Mouse (Mus musculus) midbrain, embryonic 16.5 days (tissue): ENCODE results near the gene Lax1. TPM values are rescaled to one million over a fixed set of nuclear protein-coding genes. Genes with fewer than 3 reads are reported as not detected.
"Not testable (repeated sequence)": the region's sequence is repeated elsewhere in the genome, so short reads cannot be mapped to it uniquely, and the experiment has no call there.

Experiments used
- ATAC-seq: fragments of 200-750 bp; cut with Nextera tagmentation; 2 replicates; pipeline ENCODE4 v1.8.0; 2017; ENCODE audit warnings: moderate TSS enrichment
- H3K27ac ChIP-seq: fragments of 300-500 bp; sonication (generic); 2 replicates; pipeline ENCODE4 v1.5.1; 2014; ENCODE audit warnings: mild to moderate bottlenecking, low read length, mixed read lengths
- H3K27me3 ChIP-seq: fragments of 300-500 bp; sonication (generic); 2 replicates; pipeline ENCODE4 v1.6.1; 2014; ENCODE audit warnings: low read depth, low read length, mixed read lengths; ENCODE audit not compliant: control insufficient read depth, insufficient read depth
- H3K36me3 ChIP-seq: fragments of 300-500 bp; sonication (generic); 2 replicates; pipeline ENCODE4 v1.6.1; 2014; ENCODE audit warnings: mild to moderate bottlenecking, low read length, moderate library complexity, mixed read lengths; ENCODE audit not compliant: control insufficient read depth, insufficient read depth
- H3K4me1 ChIP-seq: fragments of 300-500 bp; sonication (generic); 2 replicates; pipeline ENCODE4 v1.6.1; 2014; ENCODE audit warnings: mild to moderate bottlenecking, low read length, mixed read lengths; ENCODE audit not compliant: control insufficient read depth, insufficient read depth
- H3K4me2 ChIP-seq: fragments of 300-500 bp; sonication (generic); 2 replicates; pipeline ENCODE4 v1.6.1; 2014; ENCODE audit warnings: mild to moderate bottlenecking, low read length, mixed read lengths
- H3K4me3 ChIP-seq: fragments of 300-500 bp; sonication (generic); 2 replicates; pipeline ENCODE4 v1.5.1; 2014; ENCODE audit warnings: low read depth, mild to moderate bottlenecking, low read length, moderate library complexity, mixed read lengths
- H3K9ac ChIP-seq: fragments of 300-500 bp; sonication (generic); 2 replicates; pipeline ENCODE4 v1.6.1; 2014; ENCODE audit warnings: low read depth, low read length, mixed read lengths
- H3K9me3 ChIP-seq: fragments of 300-500 bp; sonication (generic); replicated peaks from 2 replicates; pipeline ENCODE4 v1.6.1; 2014; ENCODE audit warnings: mild to moderate bottlenecking, low read length, mixed read lengths; ENCODE audit not compliant: control insufficient read depth, poor library complexity, severe bottlenecking
- WGBS: fragments of 180-500 bp; shearing (Covaris S2); extraction: QIAGEN DNeasy Blood & Tissue Kit; methylation state at CpG from one replicate; pipeline ENCODE4 v1.1.7; 2014; 5-methylcytosine and 5-hydroxymethylcytosine counted together
- polyA plus RNA-seq: library from polyadenylated mRNA; unstranded; fragments of >200 nt; fragmentation: Nextera tagmentation; extraction: Ambion mirVana; gene quantifications from 2 replicates; pipeline ENCODE4 v1.2.1, GENCODE M21; 2015

Gene Lax1
- polyA plus RNA-seq, 1 experiment from 2014 or later, result 0.08 TPM

DNA sequence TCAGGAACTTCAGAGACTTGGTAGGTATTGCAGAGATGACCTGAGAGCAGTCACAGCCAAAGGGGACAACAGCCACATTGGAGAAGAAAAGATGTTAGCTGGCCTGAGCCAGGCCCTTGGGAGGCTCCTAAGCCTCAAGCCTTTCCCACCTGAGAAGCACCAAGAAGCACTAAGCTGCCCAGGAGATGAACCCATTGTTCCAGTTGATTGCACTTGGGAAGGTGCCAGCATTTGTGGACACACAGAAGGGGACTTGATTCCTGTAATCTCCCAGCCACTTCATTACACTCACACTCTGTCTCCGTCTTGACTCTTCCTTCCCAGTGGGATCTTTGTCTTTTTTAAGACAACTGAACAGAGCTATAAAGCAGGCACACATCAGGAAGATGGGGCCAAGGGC, 25.3 kb upstream of the Lax1 start:
- H3K36me3 ChIP-seq, result peaks cover 7% of the 10 kb centered on the region; the same call in 1 of the 2 replicates
- no peak overlapping the region for H3K4me2 ChIP-seq
- no peak overlapping the region for H3K4me3 ChIP-seq
- no peaks in the 10 kb centered on the region for H3K9me3 ChIP-seq
- no peaks in the 10 kb centered on the region for H3K4me1 ChIP-seq
- no peaks in the 10 kb centered on the region; the same call in 1 of the 2 replicates for H3K27me3 ChIP-seq
- WGBS, result 32% methylated on average over 1 of the region's 1 CpGs
- no peak for ATAC-seq
- no peak overlapping the region for H3K9ac ChIP-seq
- no peak overlapping the region for H3K27ac ChIP-seq

DNA sequence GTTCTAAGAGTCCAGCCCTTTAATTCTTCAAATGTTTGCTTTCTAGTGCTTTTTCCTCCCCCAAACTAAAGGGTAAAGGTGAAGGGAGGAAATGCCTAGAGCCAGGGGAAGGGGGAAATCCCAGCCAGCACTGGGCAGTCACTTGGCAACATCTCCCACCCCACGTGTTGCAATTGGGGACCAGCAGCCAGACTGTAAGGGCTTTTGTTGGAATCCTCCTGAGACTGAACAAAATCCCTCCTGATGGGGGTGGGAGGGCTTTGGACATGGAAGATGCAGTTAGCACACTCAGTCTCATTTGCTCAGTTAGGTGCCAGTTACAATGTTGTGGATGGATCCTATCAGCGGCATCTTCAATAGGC, 23.1 kb upstream of the Lax1 start:
- Histone ChIP-seq H3K36me3 (peaks cover 7% of the 10 kb centered on the region; the same call in 1 of the 2 replicates), H3K4me3 (no peak overlapping the region), H3K9ac (no peak overlapping the region), H3K4me1 (no peaks in the 10 kb centered on the region), H3K27ac (no peak overlapping the region), H3K9me3 (no peaks in the 10 kb centered on the region), H3K27me3 (no peaks in the 10 kb centered on the region; the same call in 1 of the 2 replicates), H3K4me2 (no peak overlapping the region)
- ATAC-seq, result no peak
- WGBS, result 43% methylated on average over 2 of the region's 2 CpGs

DNA sequence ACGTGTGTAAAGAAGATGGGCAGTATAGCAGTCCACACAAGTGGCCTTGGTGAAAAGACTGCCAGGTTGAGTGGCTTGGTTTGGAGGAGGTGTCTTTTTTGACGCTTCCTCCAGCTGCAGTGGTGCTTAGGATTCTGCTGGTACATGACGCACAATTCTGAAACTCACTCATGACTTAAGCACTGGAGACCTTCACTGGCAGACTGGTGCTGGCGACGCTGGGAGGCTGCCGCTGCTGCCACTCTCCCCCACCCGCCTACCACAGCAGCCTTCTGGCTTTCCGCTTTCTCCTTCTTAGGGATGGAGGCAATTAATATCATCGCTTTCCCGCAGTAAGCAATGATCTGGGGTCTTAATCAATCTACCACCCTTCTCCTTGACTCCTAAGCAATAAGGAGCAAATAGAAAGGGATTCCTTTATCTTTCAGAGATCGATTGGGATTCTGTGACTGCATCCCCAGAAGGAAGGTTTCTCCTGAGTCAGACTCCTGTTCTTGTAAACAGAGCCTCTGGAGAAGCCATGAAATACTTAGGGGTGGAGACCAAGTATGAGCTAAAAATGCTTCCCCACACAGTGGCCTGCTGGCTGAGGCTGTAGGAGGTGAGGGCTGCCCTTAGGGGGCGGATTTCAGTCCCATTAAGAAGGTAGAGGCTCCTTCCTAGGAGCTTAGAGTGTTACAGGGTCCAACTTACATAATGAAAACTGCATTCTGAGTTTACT, 22.5 kb upstream of the Lax1 start:
- Histone ChIP-seq H3K27ac (no peak overlapping the region), H3K27me3 (no peaks in the 10 kb centered on the region; the same call in 1 of the 2 replicates), H3K4me3 (no peak overlapping the region), H3K4me1 (no peaks in the 10 kb centered on the region), H3K4me2 (no peak overlapping the region), H3K9ac (no peak overlapping the region), H3K36me3 (peaks cover 7% of the 10 kb centered on the region; the same call in 1 of the 2 replicates), H3K9me3 (no peaks in the 10 kb centered on the region)
- no peak for ATAC-seq
- WGBS, result 60% methylated on average over 12 of the region's 12 CpGs

DNA sequence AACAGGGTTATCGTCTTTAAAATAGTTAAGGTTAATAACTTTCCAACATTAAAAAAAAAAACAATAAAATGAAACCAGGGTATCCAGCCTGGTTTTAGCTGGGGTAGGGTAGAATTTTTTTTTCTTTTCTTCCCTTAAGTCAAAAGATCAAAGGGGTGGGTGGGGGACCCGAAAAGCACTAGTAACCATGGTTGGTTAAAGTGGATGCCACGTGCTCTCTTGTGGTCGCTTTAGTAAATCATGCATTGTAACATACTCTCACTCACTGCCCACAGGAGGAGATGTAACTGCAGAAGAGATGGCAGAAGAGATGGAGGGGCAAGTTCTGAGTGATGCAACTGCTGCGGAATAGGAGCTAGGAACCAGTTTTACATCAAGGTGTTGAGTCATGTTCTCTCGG, 21.5 kb upstream of the Lax1 start:
- Histone ChIP-seq H3K27ac (no peak overlapping the region), H3K9me3 (no peaks in the 10 kb centered on the region), H3K4me3 (no peak overlapping the region), H3K9ac (no peak overlapping the region), H3K27me3 (no peaks in the 10 kb centered on the region; the same call in 1 of the 2 replicates), H3K4me1 (no peaks in the 10 kb centered on the region), H3K36me3 (peaks cover 7% of the 10 kb centered on the region; the same call in 1 of the 2 replicates), H3K4me2 (no peak overlapping the region)
- ATAC-seq, result no peak
- WGBS, result 44% methylated on average over 6 of the region's 6 CpGs

DNA sequence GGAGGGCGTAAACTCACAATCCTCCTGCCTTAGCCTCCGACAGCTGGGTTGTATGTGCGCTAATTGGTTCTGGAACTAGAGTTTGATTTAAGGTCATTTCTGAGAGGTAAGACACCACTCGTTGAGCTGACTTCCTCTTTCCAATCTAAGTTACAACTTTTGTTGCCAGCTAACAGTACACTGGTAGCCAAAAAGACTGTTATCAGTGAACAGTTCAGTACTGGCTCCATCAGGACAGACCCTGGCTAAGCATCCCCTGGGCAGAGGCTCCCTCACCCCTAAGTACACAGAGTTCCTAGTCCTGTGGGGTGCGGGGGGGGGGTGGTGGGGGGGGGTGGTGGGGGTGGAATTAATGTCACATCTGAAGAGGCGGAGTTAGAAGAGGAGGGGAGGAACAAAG, 21.0 kb upstream of the Lax1 start:
- H3K36me3 ChIP-seq, result peaks cover 6% of the 10 kb centered on the region; the same call in 1 of the 2 replicates
- no peaks in the 10 kb centered on the region for H3K4me1 ChIP-seq
- no peak overlapping the region for H3K9ac ChIP-seq
- H3K4me3 ChIP-seq, result no peak overlapping the region
- no peak for ATAC-seq
- no peak overlapping the region for H3K4me2 ChIP-seq
- H3K9me3 ChIP-seq, result no peaks in the 10 kb centered on the region
- H3K27me3 ChIP-seq, result no peaks in the 10 kb centered on the region; the same call in 1 of the 2 replicates
- 50% methylated on average over 6 of the region's 6 CpGs for WGBS
- no peak overlapping the region for H3K27ac ChIP-seq

DNA sequence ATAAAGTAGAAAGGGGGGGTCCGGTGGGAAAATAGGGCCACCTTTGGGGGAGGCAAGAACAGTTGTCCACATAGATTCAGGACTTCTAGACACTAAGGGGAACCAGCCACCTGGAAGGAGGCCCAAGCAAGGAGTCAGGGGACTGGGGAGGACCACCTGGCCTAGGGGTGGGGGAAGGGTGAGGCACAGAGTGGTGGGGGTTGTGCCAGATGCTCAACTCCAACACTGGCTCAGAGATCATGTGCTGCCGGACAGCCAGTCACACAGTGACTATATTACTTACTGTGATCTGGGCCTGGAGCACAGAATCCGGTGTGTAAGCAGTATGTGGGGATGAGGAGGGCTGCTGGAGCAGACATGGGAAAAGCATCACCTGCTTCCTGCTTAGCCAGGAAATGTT, 19.4 kb upstream of the Lax1 start:
- Histone ChIP-seq H3K27ac (no peak overlapping the region), H3K4me2 (no peak overlapping the region), H3K36me3 (no peaks in the 10 kb centered on the region; the same call in 1 of the 2 replicates), H3K4me3 (no peak overlapping the region), H3K9me3 (no peaks in the 10 kb centered on the region), H3K4me1 (no peaks in the 10 kb centered on the region), H3K27me3 (no peaks in the 10 kb centered on the region), H3K9ac (no peak overlapping the region)
- WGBS, result 84% methylated on average over 3 of the region's 3 CpGs
- no peak for ATAC-seq

DNA sequence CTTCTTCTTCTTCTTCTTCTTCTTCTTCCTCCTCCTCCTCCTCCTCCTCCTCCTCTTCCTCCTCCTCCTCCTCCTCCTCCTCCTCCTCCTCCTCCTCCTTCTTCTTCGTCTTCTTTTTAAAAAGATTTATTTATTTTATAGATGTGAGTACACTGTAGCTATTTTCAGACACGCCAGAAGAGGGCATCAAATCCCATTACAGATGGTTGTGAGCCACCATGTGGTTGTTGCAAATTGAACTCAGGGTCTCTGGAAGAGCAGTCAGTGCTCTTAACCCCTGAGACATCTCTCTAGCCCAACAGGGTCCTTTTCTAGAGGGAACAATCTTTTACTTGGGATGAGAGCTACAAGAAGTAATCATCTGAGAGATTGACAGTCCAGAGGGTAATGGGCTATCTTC, 11.9 kb upstream of the Lax1 start:
- WGBS, result 14% methylated on average over 1 of the region's 2 CpGs
- not testable (repeated sequence) for H3K27ac ChIP-seq, ATAC-seq, H3K9ac ChIP-seq, H3K4me3 ChIP-seq, H3K4me1 ChIP-seq, H3K9me3 ChIP-seq, H3K36me3 ChIP-seq, H3K4me2 ChIP-seq, H3K27me3 ChIP-seq

DNA sequence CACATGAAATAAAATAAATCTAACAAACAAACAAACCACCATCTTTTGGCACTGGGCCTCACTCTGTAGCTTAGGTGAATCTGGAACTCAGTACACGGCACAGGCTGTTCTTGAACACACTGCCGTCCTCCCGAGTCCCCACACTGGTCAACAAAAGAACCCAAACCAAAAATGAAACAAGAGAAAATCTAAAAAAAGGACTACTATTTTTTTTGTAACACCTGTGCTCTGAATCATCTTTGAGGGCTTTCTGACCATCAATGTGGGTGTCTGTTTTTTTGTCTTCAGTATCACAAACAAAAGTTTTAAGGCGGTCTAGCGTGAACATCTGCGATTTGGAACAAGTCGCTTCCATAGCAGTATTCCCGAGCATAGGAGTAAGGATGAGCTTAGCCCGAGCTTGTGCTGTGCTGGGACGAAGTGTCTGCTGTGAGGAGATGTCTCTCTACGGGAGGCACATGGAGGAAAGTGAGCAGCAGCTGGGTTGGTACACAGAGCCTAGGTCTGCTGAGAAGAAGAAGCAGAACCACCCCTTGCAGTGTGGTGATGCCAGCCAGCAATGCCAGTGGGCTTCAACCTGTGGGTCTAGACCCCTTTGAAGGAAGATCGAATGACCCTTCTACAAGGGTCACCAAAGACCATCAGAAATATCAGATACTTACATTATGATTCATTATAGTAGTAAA, 8.2 kb upstream of the Lax1 start:
- 92% methylated on average over 12 of the region's 12 CpGs for WGBS
- Histone ChIP-seq H3K36me3 (no peaks in the 10 kb centered on the region), H3K9me3 (no peaks in the 10 kb centered on the region), H3K27ac (no peak overlapping the region), H3K4me3 (no peak overlapping the region), H3K27me3 (no peaks in the 10 kb centered on the region), H3K4me2 (no peak overlapping the region), H3K9ac (no peak overlapping the region), H3K4me1 (0 out of 2 replicates have a peak, but pooled peaks cover 6% of the 10 kb centered on the region)
- no peak for ATAC-seq

DNA sequence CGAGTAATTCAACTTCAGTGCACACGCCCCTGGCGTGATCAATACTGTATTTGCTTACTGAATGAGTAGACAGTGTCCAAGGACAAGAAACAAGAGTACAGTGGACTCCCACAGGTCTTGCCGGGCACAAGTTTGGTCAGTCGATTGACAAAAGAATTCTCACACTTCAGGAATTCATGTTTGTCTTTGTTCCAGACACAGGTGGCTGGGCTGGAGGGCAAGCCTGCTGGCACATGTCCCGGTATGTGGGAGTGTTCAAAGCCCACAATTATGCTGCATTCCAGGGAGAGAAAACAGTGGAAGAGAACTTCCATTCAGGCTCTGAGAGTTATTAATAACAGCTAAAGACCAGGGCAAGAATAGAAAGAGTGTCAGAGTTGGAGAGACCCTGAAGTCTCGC, 6.0 kb upstream of the Lax1 start:
- Histone ChIP-seq H3K4me3 (no peak overlapping the region), H3K27me3 (no peaks in the 10 kb centered on the region), H3K4me1 (0 out of 2 replicates have a peak, but pooled peaks cover 6% of the 10 kb centered on the region), H3K27ac (no peak overlapping the region), H3K36me3 (no peaks in the 10 kb centered on the region), H3K9me3 (no peaks in the 10 kb centered on the region), H3K9ac (no peak overlapping the region), H3K4me2 (no peak overlapping the region)
- ATAC-seq, result no peak
- 38% methylated on average over 7 of the region's 7 CpGs for WGBS
